Mouse (Mus musculus) neural tube, embryonic 11.5 days (tissue): ENCODE data around the gene Glmn. TPM values are rescaled to one million over a fixed set of nuclear protein-coding genes. Genes with fewer than 3 reads are reported as not detected.

Experiments
- ATAC-seq: fragments of 200-750 bp; cut with Nextera tagmentation; 2 replicates; pipeline ENCODE4 v1.8.0; 2017; ENCODE audit warnings: moderate number of reproducible peaks, mild to moderate bottlenecking, moderate TSS enrichment, moderate library complexity; ENCODE audit not compliant: insufficient read depth, low FRiP score, low TSS enrichment
- DNase-seq: peaks from one replicate; pipeline ENCODE4 v3.0.0-alpha.2; 2015; ENCODE audit warnings: low spot score
- H3K27ac ChIP-seq: fragments of 300-500 bp; sonication (generic); 2 replicates; pipeline ENCODE4 v1.5.1; 2014; ENCODE audit warnings: low read depth, mild to moderate bottlenecking, low read length
- H3K27me3 ChIP-seq: fragments of 300-500 bp; sonication (generic); 2 replicates; pipeline ENCODE4 v1.6.1; 2014; ENCODE audit warnings: mild to moderate bottlenecking, low read length, mixed read lengths; ENCODE audit not compliant: control insufficient read depth, insufficient read depth
- H3K36me3 ChIP-seq: fragments of 300-500 bp; sonication (generic); 2 replicates; pipeline ENCODE4 v1.6.1; 2014; ENCODE audit warnings: mild to moderate bottlenecking, low read length, moderate library complexity, mixed read lengths; ENCODE audit not compliant: control insufficient read depth, insufficient read depth
- H3K4me1 ChIP-seq: fragments of 300-500 bp; sonication (generic); 2 replicates; pipeline ENCODE4 v1.6.1; 2014; ENCODE audit warnings: low read length, mixed read lengths; ENCODE audit not compliant: control insufficient read depth, insufficient read depth
- H3K4me2 ChIP-seq: fragments of 300-500 bp; sonication (generic); 2 replicates; pipeline ENCODE4 v1.6.1; 2014; ENCODE audit warnings: low read depth, mild to moderate bottlenecking, moderate library complexity
- H3K4me3 ChIP-seq: fragments of 300-500 bp; sonication (generic); 2 replicates; pipeline ENCODE4 v1.5.1; 2014; ENCODE audit warnings: low read depth, low read length
- H3K9ac ChIP-seq: fragments of 300-500 bp; sonication (generic); 2 replicates; pipeline ENCODE4 v1.6.1; 2014; ENCODE audit warnings: mild to moderate bottlenecking, low read length
- H3K9me3 ChIP-seq: fragments of 300-500 bp; sonication (generic); 2 replicates; pipeline ENCODE4 v1.6.1; 2016; ENCODE audit warnings: low read length; ENCODE audit not compliant: control insufficient read depth
- WGBS: fragments of 180-500 bp; shearing (Covaris S2); extraction: QIAGEN DNeasy Blood & Tissue Kit; methylation state at CpG from one replicate; pipeline ENCODE4 v1.1.7; 2014; 5-methylcytosine and 5-hydroxymethylcytosine counted together
- polyA plus RNA-seq: library from polyadenylated mRNA; unstranded; fragments of >200 nt; fragmentation: Nextera tagmentation; extraction: Ambion mirVana; gene quantifications from 2 replicates; pipeline ENCODE4 v1.2.1, GENCODE M21; 2014

Gene Glmn
- polyA plus RNA-seq, 1 experiment from 2014 or later: 30.3 TPM

DNA sequence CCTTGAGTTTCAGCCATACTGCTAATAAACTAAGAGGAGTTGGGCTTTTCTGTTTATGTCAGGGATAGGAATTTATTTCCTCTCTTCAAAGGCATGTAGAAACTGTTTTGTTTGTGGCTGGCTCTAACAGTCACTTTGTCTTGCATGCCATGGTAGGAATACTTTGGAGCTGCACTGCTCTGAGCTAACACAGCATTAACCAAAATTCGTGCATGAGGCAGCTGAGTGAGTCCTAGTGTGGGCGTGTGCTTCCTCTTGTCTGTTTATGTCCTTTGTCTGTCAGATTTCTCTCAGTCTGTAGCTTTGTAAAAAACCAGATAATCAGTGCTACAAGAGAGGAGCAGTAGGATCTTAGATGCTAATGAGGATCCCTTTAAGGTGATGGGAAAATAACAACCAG, 86.4 kb downstream of the Glmn start:
- no peaks in the 10 kb centered on the region for H3K36me3 ChIP-seq
- no peak overlapping the region for H3K4me3 ChIP-seq
- H3K4me2 ChIP-seq: no peak overlapping the region
- no peak for ATAC-seq
- H3K27ac ChIP-seq: no peak overlapping the region
- no peaks in the 10 kb centered on the region for H3K27me3 ChIP-seq
- DNase-seq: no peak
- H3K4me1 ChIP-seq: no peaks in the 10 kb centered on the region
- 64% methylated on average over 2 of the region's 2 CpGs for WGBS
- no peaks in the 10 kb centered on the region for H3K9me3 ChIP-seq
- H3K9ac ChIP-seq: no peak overlapping the region

DNA sequence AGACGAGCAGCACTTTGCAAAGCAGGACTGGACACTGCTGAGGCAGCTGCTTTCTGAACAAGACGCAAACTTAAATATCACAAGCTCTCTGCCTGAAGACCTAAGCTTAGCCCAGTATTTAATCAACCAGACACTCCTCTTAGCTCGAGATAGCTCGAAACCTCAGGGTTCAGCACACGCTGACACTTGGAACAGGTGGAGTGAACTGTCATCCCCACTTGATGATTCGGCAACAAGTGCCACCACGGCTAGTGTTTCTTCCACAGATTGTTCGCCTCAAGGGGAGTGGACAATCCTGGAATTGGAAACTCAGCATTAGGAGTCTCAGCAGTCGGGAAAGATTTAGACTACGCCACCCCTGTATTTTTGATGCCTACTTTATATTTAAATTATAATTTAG, 87.2 kb downstream of the Glmn start:
- no peak overlapping the region for H3K4me3 ChIP-seq
- no peak overlapping the region for H3K27ac ChIP-seq
- no peaks in the 10 kb centered on the region for H3K4me1 ChIP-seq
- H3K9me3 ChIP-seq: no peaks in the 10 kb centered on the region
- WGBS: 90% methylated on average over 10 of the region's 10 CpGs
- no peak for ATAC-seq
- H3K36me3 ChIP-seq: no peaks in the 10 kb centered on the region
- no peak for DNase-seq
- no peaks in the 10 kb centered on the region for H3K27me3 ChIP-seq
- H3K9ac ChIP-seq: no peak overlapping the region
- H3K4me2 ChIP-seq: no peak overlapping the region

DNA sequence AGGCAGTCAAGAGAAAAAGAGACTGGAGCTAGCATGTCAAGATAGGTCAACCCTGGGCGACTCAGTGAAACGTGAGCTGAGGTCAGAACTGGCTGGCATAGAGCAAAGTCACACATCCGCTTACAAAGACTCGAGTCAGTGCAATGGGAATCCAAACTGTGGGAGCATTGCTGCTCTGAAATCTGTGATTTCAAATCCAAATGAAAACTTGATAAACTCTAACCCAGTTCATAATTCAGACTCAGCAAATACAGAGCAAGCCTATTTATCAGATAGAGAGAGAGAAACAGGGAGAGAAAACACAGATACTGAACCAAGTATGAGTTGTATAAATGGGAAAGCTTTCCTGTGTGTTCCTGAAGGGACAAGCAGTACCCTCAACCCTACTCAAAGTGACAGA, 90.4 kb downstream of the Glmn start, which contains the start of gene Gm42669:
Gene Gm42669, plus strand, starts transcription at position 301 of the 400 bp plus-strand sequence.
- Histone ChIP-seq H3K4me1 (no peaks in the 10 kb centered on the region), H3K9me3 (no peaks in the 10 kb centered on the region), H3K36me3 (no peaks in the 10 kb centered on the region), H3K27ac (no peak within 1 kb of the TSS), H3K27me3 (no peaks in the 10 kb centered on the region), H3K9ac (no peak within 1 kb of the TSS), H3K4me2 (no peak within 1 kb of the TSS), H3K4me3 (no peak within 1 kb of the TSS)
- DNase-seq (no peak), ATAC-seq (no peak)
- WGBS: 77% methylated on average over 4 of the region's 4 CpGs

DNA sequence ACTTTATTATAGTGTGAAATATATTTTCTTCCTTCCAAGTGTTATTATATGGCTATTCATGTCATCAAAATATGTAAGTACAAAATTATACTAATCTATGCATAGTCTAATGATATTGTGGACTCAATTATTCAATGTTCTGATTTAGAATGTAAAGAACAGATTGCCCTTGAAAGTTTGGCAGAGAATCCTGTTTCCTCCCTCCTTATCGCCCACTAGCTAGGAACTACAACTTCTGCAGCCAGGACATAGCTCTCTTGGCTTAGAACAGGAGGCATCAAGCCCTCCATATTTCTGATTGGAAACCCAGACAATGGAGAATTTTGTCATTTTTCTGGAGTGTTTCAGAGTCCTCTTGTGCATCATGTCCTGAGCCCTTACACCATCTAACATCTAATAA, 96.9 kb downstream of the Glmn start:
- no peaks in the 10 kb centered on the region for H3K4me1 ChIP-seq
- ATAC-seq (no peak), DNase-seq (no peak)
- no peak overlapping the region for H3K9ac ChIP-seq
- H3K9me3 ChIP-seq: no peaks in the 10 kb centered on the region
- no peak overlapping the region for H3K27ac ChIP-seq
- 91% methylated on average over 1 of the region's 1 CpGs for WGBS
- H3K36me3 ChIP-seq: no peaks in the 10 kb centered on the region
- no peak overlapping the region for H3K4me3 ChIP-seq
- no peak overlapping the region for H3K4me2 ChIP-seq
- H3K27me3 ChIP-seq: no peaks in the 10 kb centered on the region

DNA sequence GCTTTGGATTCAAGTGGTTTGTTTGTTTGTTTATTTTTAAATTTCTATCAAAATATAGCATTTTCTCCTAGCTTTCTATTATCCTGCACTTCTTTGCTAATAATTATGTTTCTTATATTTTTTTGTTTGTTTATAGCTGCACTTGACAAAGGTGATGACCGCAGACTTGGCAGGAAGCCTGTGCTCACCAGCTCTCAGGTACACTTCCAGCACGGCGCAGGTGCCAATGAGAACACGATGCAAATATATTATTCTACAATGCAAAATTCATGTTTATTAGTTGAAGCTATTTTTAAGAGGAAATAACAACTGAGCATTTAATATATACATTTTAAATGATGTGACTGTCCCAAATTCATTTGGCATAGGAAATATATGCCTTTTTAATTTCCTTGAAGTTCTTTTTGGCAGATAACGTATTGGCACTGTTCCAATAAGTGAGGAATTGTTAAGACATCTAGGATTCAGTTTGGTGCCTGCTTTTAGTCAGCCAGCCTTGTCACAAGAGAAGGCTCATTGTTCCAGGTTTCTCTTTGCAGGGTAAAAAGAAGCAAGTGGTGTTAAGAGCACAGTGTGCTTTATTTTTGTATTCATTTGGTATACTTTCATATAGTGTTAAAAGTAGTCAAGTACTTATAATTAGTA, 97.7 kb downstream of the Glmn start:
- no peaks in the 10 kb centered on the region for H3K9me3 ChIP-seq
- H3K4me2 ChIP-seq: no peak overlapping the region
- no peaks in the 10 kb centered on the region for H3K36me3 ChIP-seq
- H3K9ac ChIP-seq: no peak overlapping the region
- H3K27me3 ChIP-seq: no peaks in the 10 kb centered on the region
- no peak overlapping the region for H3K4me3 ChIP-seq
- DNase-seq (no peak), ATAC-seq (no peak)
- no peaks in the 10 kb centered on the region for H3K4me1 ChIP-seq
- 93% methylated on average over 5 of the region's 5 CpGs for WGBS
- H3K27ac ChIP-seq: no peak overlapping the region

Other genes starting within 250 kb of the Glmn start
- 1.4 and 1.7 TPM in 2 replicates for gene Ephx4, start 195.2 kb downstream of the Glmn start, polyA plus RNA-seq
- not detected in 2 replicates for gene Lpcat2b, start 166.3 kb downstream of the Glmn start, polyA plus RNA-seq
- gene Btbd8, start 159.9 kb downstream of the Glmn start, polyA plus RNA-seq: 7.7 and 7.8 TPM in 2 replicates
- 0.09 and 0.44 TPM in 2 replicates for gene Gm42669, start 90.3 kb downstream of the Glmn start, polyA plus RNA-seq
- gene 1700028K03Rik, start 63.2 kb downstream of the Glmn start, polyA plus RNA-seq: 0.09 TPM in 1 of 2 replicates, not detected in the other
- 19.6 and 22.1 TPM in 2 replicates for gene Rpap2, start 515 bp downstream of the Glmn start, polyA plus RNA-seq
- gene Gfi1, start 128.1 kb upstream of the Glmn start, polyA plus RNA-seq: not detected in 2 replicates
- not detected in 2 replicates for gene Ube2d2b, start 232.2 kb upstream of the Glmn start, polyA plus RNA-seq